Mouse (Mus musculus) midbrain, embryonic 16.5 days (tissue): ENCODE data around the gene Otoa. TPM values are rescaled to one million over a fixed set of nuclear protein-coding genes. Genes with fewer than 3 reads are reported as not detected.

Experiments
- ATAC-seq: fragments of 200-750 bp; cut with Nextera tagmentation; 2 replicates; pipeline ENCODE4 v1.8.0; 2017; ENCODE audit warnings: moderate TSS enrichment
- H3K27ac ChIP-seq: fragments of 300-500 bp; sonication (generic); 2 replicates; pipeline ENCODE4 v1.5.1; 2014; ENCODE audit warnings: mild to moderate bottlenecking, low read length, mixed read lengths
- H3K27me3 ChIP-seq: fragments of 300-500 bp; sonication (generic); 2 replicates; pipeline ENCODE4 v1.6.1; 2014; ENCODE audit warnings: low read depth, low read length, mixed read lengths; ENCODE audit not compliant: control insufficient read depth, insufficient read depth
- H3K36me3 ChIP-seq: fragments of 300-500 bp; sonication (generic); 2 replicates; pipeline ENCODE4 v1.6.1; 2014; ENCODE audit warnings: mild to moderate bottlenecking, low read length, moderate library complexity, mixed read lengths; ENCODE audit not compliant: control insufficient read depth, insufficient read depth
- H3K4me1 ChIP-seq: fragments of 300-500 bp; sonication (generic); 2 replicates; pipeline ENCODE4 v1.6.1; 2014; ENCODE audit warnings: mild to moderate bottlenecking, low read length, mixed read lengths; ENCODE audit not compliant: control insufficient read depth, insufficient read depth
- H3K4me2 ChIP-seq: fragments of 300-500 bp; sonication (generic); 2 replicates; pipeline ENCODE4 v1.6.1; 2014; ENCODE audit warnings: mild to moderate bottlenecking, low read length, mixed read lengths
- H3K4me3 ChIP-seq: fragments of 300-500 bp; sonication (generic); 2 replicates; pipeline ENCODE4 v1.5.1; 2014; ENCODE audit warnings: low read depth, mild to moderate bottlenecking, low read length, moderate library complexity, mixed read lengths
- H3K9ac ChIP-seq: fragments of 300-500 bp; sonication (generic); 2 replicates; pipeline ENCODE4 v1.6.1; 2014; ENCODE audit warnings: low read depth, low read length, mixed read lengths
- H3K9me3 ChIP-seq: fragments of 300-500 bp; sonication (generic); replicated peaks from 2 replicates; pipeline ENCODE4 v1.6.1; 2014; ENCODE audit warnings: mild to moderate bottlenecking, low read length, mixed read lengths; ENCODE audit not compliant: control insufficient read depth, poor library complexity, severe bottlenecking
- WGBS: fragments of 180-500 bp; shearing (Covaris S2); extraction: QIAGEN DNeasy Blood & Tissue Kit; methylation state at CpG from one replicate; pipeline ENCODE4 v1.1.7; 2014; 5-methylcytosine and 5-hydroxymethylcytosine counted together
- polyA plus RNA-seq: library from polyadenylated mRNA; unstranded; fragments of >200 nt; fragmentation: Nextera tagmentation; extraction: Ambion mirVana; gene quantifications from 2 replicates; pipeline ENCODE4 v1.2.1, GENCODE M21; 2015

Gene Otoa
- 0.09 and 0.19 TPM in 2 replicates for polyA plus RNA-seq

GRCm38 (mm10) chr7:121081350-121081749 is at the start of gene Otoa:
Gene Otoa (plus strand): TSS chr7:121081650.
- WGBS = 93% methylated on average over 4 of the region's 4 CpGs
- no peaks in the 10 kb centered on the region for H3K27me3 ChIP-seq
- no peak within 1 kb of the TSS for H3K4me2 ChIP-seq
- peaks cover 7% of the 10 kb centered on the region; the same call in 1 of the 2 replicates for H3K4me1 ChIP-seq
- 0 out of 2 replicates have a peak, but pooled peaks cover 3% of the 10 kb centered on the region for H3K36me3 ChIP-seq
- no peak for ATAC-seq
- no peak within 1 kb of the TSS for H3K4me3 ChIP-seq
- peaks cover 3% of the 10 kb centered on the region; the same call in 1 of the 2 replicates for H3K9me3 ChIP-seq
- H3K27ac ChIP-seq = no peak within 1 kb of the TSS
- no peak within 1 kb of the TSS for H3K9ac ChIP-seq

- H3K4me2 ChIP-seq = peak within 1 kb of the TSS; percentile 79
- WGBS = 2% methylated on average over 29 of the region's 43 CpGs
- no peaks in the 10 kb centered on the region for H3K36me3 ChIP-seq
- peak within 1 kb of the TSS; percentile 98 for H3K4me3 ChIP-seq
- H3K27me3 ChIP-seq = peaks cover 4% of the 10 kb centered on the region
- H3K9me3 ChIP-seq = no peaks in the 10 kb centered on the region
- peaks cover 28% of the 10 kb centered on the region for H3K4me1 ChIP-seq
- H3K9ac ChIP-seq = peak within 1 kb of the TSS; percentile 99
- ATAC-seq = peak; percentile 98
- peak within 1 kb of the TSS; percentile 99 for H3K27ac ChIP-seq
These were observed 47.4 kb upstream of the Otoa start, which contains the start of gene Mettl9 for GRCm38 (mm10) chr7:121033856-121034652. Gene Mettl9 (plus strand): TSS chr7:121034445.

- Histone ChIP-seq H3K4me1 (peaks cover 28% of the 10 kb centered on the region), H3K9me3 (no peaks in the 10 kb centered on the region), H3K27me3 (peaks cover 4% of the 10 kb centered on the region), H3K27ac (peak overlapping the region; percentile 99), H3K4me3 (peak overlapping the region; percentile 98), H3K4me2 (peak overlapping the region; percentile 63), H3K9ac (peak overlapping the region; percentile 99), H3K36me3 (no peaks in the 10 kb centered on the region)
- 2% methylated on average over 34 of the region's 63 CpGs for WGBS
- peak; percentile 88 for ATAC-seq
These were observed 46.7 kb upstream of the Otoa start for GRCm38 (mm10) chr7:121034701-121035141.

- H3K36me3 ChIP-seq = no peaks in the 10 kb centered on the region
- WGBS = under 1% methylated on average over 23 of the region's 24 CpGs
- peak; percentile 50 for ATAC-seq
These were observed 46.2 kb upstream of the Otoa start for GRCm38 (mm10) chr7:121035161-121035721.

GRCm38 (mm10) chr7:121040595-121040994 is 40.9 kb upstream of the Otoa start:
- 95% methylated on average over 4 of the region's 4 CpGs for WGBS
- H3K36me3 ChIP-seq = no peaks in the 10 kb centered on the region
- peaks cover 28% of the 10 kb centered on the region for H3K4me1 ChIP-seq
- no peak for ATAC-seq
- H3K4me2 ChIP-seq = no peak overlapping the region
- H3K27ac ChIP-seq = no peak overlapping the region
- H3K9ac ChIP-seq = no peak overlapping the region
- H3K27me3 ChIP-seq = no peaks in the 10 kb centered on the region
- H3K4me3 ChIP-seq = no peak overlapping the region
- H3K9me3 ChIP-seq = no peaks in the 10 kb centered on the region

More at GRCm38 (mm10) chr7:121035161-121035721, 46.2 kb upstream of the Otoa start:
- Histone ChIP-seq H3K4me2 (peak overlapping the region; percentile 63), H3K27me3 (peaks cover 4% of the 10 kb centered on the region), H3K27ac (peak overlapping the region; percentile 99), H3K4me3 (peak overlapping the region; percentile 98), H3K4me1 (peaks cover 28% of the 10 kb centered on the region), H3K9me3 (no peaks in the 10 kb centered on the region), H3K9ac (peak overlapping the region; percentile 99)

- Histone ChIP-seq H3K4me1 (peaks cover 17% of the 10 kb centered on the region), H3K36me3 (no peaks in the 10 kb centered on the region), H3K27ac (no peak overlapping the region), H3K27me3 (no peaks in the 10 kb centered on the region), H3K4me3 (no peak overlapping the region), H3K9ac (no peak overlapping the region), H3K4me2 (no peak overlapping the region), H3K9me3 (no peaks in the 10 kb centered on the region)
- WGBS = 79% methylated on average over 1 of the region's 1 CpGs
- no peak for ATAC-seq
These were observed 39.5 kb upstream of the Otoa start for GRCm38 (mm10) chr7:121041989-121042388.

- H3K9me3 ChIP-seq = no peaks in the 10 kb centered on the region
- no peak overlapping the region for H3K9ac ChIP-seq
- no peaks in the 10 kb centered on the region for H3K36me3 ChIP-seq
- no peak overlapping the region for H3K27ac ChIP-seq
- ATAC-seq = no peak
- H3K4me2 ChIP-seq = no peak overlapping the region
- no peaks in the 10 kb centered on the region for H3K27me3 ChIP-seq
- no peak overlapping the region for H3K4me3 ChIP-seq
- peaks cover 7% of the 10 kb centered on the region for H3K4me1 ChIP-seq
- 96% methylated on average over 3 of the region's 3 CpGs for WGBS
These were observed 38.4 kb upstream of the Otoa start for GRCm38 (mm10) chr7:121043004-121043403.

GRCm38 (mm10) chr7:121043510-121043909 is 37.9 kb upstream of the Otoa start:
- Histone ChIP-seq H3K4me2 (no peak overlapping the region), H3K4me1 (peaks cover 5% of the 10 kb centered on the region; the same call in 1 of the 2 replicates), H3K4me3 (no peak overlapping the region), H3K36me3 (no peaks in the 10 kb centered on the region), H3K9me3 (no peaks in the 10 kb centered on the region), H3K27ac (no peak overlapping the region), H3K9ac (no peak overlapping the region), H3K27me3 (no peaks in the 10 kb centered on the region)
- ATAC-seq = no peak
- whole genome bisulfite sequencing = 100% methylated on average over 1 of the region's 1 CpGs

- Histone ChIP-seq H3K4me3 (no peak overlapping the region), H3K9ac (no peak overlapping the region), H3K36me3 (no peaks in the 10 kb centered on the region), H3K27me3 (no peaks in the 10 kb centered on the region), H3K9me3 (no peaks in the 10 kb centered on the region), H3K27ac (no peak overlapping the region), H3K4me1 (peaks cover 5% of the 10 kb centered on the region; the same call in 1 of the 2 replicates), H3K4me2 (no peak overlapping the region)
- ATAC-seq = no peak
- WGBS = 97% methylated on average over 1 of the region's 1 CpGs
These were observed 37.2 kb upstream of the Otoa start for GRCm38 (mm10) chr7:121044251-121044650.
